Mouse (Mus musculus): ENCODE data around the gene Pllp.

- no peak for TF ChIP-seq POLR2A (IDR thresholded peaks at IDR 0.05; ENCODE audit: insufficient read depth, low read depth, low read length)
- no peak for TF ChIP-seq CTCF (IDR thresholded peaks at IDR 0.05)
- no peak for TF ChIP-seq EP300 (IDR thresholded peaks at IDR 0.05; ENCODE audit: insufficient read depth, low read depth, low read length)
Observed at GRCm38 (mm10) chr8:94714556-94714955, 18.5 kb upstream of the Pllp start.

All from heart, adult 2 months (tissue).